Mouse (Mus musculus) left cerebral cortex, adult 2 months (tissue): Measurements from ENCODE around the gene Tmem203. TPM values are rescaled to one million over a fixed set of nuclear protein-coding genes. Genes with fewer than 3 reads are reported as not detected.
A peak's percentile ranks its signal among the peaks of the same experiment; 100 is the strongest.
"Not testable (repeated sequence)": the region's sequence is repeated elsewhere in the genome, so short reads cannot be mapped to it uniquely, and the experiment has no call there.

ENCODE experiments used
- DNase-seq, 2 experiments: peaks; one replicate each; pipeline ENCODE4 v3.0.0; 2021 to 2022; ENCODE audit warnings: low spot score in 2 of 2, mixed read lengths in 1 of 2; ENCODE audit errors: extremely low spot score in 1 of 2
- H3K27ac ChIP-seq: fragments of 200-600 bp; 2 replicates; pipeline ENCODE4 v1.8.1; 2022
- H3K4me3 ChIP-seq: fragments of 200-600 bp; 2 replicates; pipeline ENCODE4 v1.8.1; 2022
- CTCF ChIP-seq: fragments of 200-600 bp; IDR thresholded peaks from 2 replicates; pipeline ENCODE4 v1.8.1; 2022; ENCODE audit warnings: antibody characterized with exemption, mild to moderate bottlenecking, moderate library complexity
- intact Hi-C: fragments of 180-260 bp; cut with DNase I; formaldehyde crosslinking; loops from one replicate; pipeline ENCODE4 v1.15.1; 2025
- total RNA-seq, 2 experiments: library from RNA; stranded (reverse); gene quantifications; 2 replicates each; pipeline ENCODE4 v1.2.3; 2021

Gene Tmem203
- total RNA-seq, 2 experiments from 2014 or later: 35.6 to 41.6 TPM

GRCm38 (mm10) chr2:25246183-25247072, 8.8 kb upstream of the Tmem203 start, which contains the start of gene AL732309.1:
Gene AL732309.1, minus strand, starts transcription at chr2:25246863.
- DNase-seq: no peak
- TF ChIP-seq CTCF: no peak
- H3K4me3 ChIP-seq: no peak within 1 kb of the TSS
- intact Hi-C loops: no loop called here
- H3K27ac ChIP-seq: no peak within 1 kb of the TSS

DNA sequence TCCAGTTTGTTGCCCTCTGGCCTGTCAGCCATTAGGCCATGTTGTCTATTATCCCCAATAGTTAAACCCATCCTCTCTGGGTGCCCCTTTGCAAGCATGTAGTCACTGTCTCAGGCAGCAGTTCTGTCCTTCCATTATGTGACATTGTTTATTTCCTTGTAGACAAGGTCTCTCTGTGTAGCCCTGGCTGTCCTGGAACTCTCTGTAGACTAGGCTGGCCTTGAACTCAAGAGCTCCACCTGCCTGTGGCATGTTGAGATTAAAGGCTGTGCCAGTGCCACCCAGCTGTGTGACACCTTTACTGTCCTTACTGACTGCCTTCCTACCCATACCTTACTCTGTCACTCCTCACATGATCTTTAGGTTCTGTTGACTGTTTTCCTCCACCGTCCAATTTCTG, 2.9 kb upstream of the Tmem203 start:
- no peak for DNase-seq
- no peak overlapping the region for H3K4me3 ChIP-seq
- TF ChIP-seq CTCF: peak; percentile 31
- intact Hi-C loops: loop anchor here (2.0 kb wide), 1 partner anchor 24 kb away; no protein-coding TSS in a partner anchor
- H3K27ac ChIP-seq: no peak overlapping the region

GRCm38 (mm10) chr2:25256443-25257109, 1.3 kb downstream of the Tmem203 start:
- TF ChIP-seq CTCF: peak; percentile 33
- H3K4me3 ChIP-seq: peak overlapping the region; percentile 71
- DNase-seq, H3K27ac ChIP-seq, intact Hi-C loops: not testable (repeated sequence)

DNA sequence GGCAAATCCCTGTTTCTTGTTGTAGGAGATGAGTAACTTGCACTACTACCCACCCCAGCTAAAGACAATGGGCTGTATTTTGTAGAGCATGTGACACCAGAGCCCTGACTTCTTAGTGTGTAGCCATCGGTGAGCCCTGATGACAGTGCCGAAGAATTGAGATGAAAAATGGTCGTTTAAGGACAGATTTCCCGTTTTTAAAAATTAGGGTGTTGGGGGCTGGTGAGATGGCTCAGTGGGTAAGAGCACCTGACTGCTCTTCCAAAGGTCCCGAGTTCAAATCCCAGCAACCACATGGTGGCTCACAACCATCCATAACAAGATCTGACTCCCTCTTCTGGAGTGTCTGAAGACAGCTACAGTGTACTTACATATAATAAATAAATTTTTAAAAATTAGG, 2.0 kb downstream of the Tmem203 start:
- DNase-seq, H3K27ac ChIP-seq, intact Hi-C loops, H3K4me3 ChIP-seq: not testable (repeated sequence)

DNA sequence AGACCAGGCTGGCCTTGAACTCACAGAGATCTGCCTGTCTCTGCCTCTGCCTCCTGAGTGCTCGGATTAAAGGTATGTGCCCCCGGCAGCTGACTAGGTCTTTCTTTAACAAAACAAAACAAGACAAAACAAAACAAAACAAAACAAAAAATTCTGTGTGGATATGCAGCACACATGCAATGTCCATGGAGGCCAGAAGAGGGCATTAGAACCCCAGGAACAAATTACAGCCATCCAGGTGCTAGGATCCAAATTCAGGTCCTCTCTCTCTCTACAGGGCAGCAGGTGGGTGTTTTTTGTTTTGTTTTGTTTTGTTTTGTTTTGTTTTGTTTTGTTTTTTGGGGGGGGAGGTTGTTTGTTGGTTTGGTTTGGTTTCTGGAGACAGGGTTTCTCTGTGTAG, 3.6 kb downstream of the Tmem203 start:
- DNase-seq: no peak
- Histone ChIP-seq H3K4me3 (no peak overlapping the region), H3K27ac (no peak overlapping the region)
- TF ChIP-seq CTCF: peak; percentile 57
- intact Hi-C loops: no loop called here

DNA sequence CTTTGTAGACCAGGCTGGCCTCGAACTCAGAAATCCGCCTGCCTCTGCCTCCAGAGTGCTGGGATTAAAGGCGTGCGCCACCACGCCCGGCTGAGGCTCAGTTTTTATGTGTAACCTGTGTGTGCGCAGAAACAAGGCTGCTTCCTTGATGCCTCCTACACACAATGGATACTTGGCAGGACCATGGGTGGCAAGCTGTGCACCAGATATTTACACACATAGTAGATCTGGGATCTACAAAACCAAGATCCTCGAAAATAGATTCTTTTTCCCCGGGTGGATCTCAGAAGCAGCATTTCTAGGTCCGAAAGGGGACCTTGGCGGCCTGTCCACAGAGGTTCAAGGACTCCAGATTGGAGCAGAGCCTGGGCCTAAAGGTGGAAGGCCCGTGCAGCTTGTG, 6.6 kb downstream of the Tmem203 start:
- intact Hi-C loops: loop anchor here (2.0 kb wide), 2 partner anchors 33 to 69 kb away; no protein-coding TSS in a partner anchor
- Histone ChIP-seq H3K27ac (peak overlapping the region; percentile 83), H3K4me3 (peak overlapping the region; percentile 86)
- no peak for TF ChIP-seq CTCF
- no peak for DNase-seq

DNA sequence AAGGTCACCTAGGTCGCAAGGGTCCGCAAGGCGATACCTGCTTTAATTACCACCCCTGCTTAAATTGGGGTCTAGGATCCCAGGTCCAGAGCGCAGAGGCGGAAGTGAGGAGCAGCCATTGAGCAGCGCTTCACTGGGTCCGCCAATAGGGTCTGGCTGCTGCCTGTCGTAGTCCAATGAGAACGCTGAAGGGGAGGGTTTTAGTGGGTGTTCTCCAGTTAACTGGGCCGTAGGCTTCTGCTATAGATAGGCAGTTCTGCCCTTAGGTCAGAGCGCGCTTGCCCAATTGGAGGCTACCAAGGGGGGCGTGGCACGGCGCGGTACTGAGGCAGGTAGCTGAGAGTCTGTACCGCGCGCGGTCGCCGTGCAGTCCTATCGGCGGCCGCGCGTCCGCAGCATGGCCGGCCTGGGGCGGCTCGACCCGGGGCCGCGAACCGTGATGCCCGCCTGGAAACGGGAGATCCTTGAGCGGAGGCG, 7.1 kb downstream of the Tmem203 start, which contains the start of gene Tprn:
TSS of gene Tprn (plus strand) at position 328 of the 477 bp plus-strand sequence.
- intact Hi-C loops: loop anchor here (2.0 kb wide), 2 partner anchors 34 to 70 kb away; no protein-coding TSS in a partner anchor
- Histone ChIP-seq H3K27ac (peak within 1 kb of the TSS; percentile 83), H3K4me3 (peak within 1 kb of the TSS; percentile 86)
- DNase-seq: peak; percentile 88 to 92
- TF ChIP-seq CTCF: no peak; the same call in none of the 2 replicates

GRCm38 (mm10) chr2:25262795-25263622, 7.8 kb downstream of the Tmem203 start:
- DNase-seq: peak in 1 of 2 experiments; percentile 32
- no peak; the same call in 1 of the 2 replicates for TF ChIP-seq CTCF
- H3K27ac ChIP-seq: peak overlapping the region; percentile 77
- intact Hi-C loops: loop anchor here (2.0 kb wide), 2 partner anchors 34 to 70 kb away; no protein-coding TSS in a partner anchor
- H3K4me3 ChIP-seq: peak overlapping the region; percentile 86

GRCm38 (mm10) chr2:25263623-25264285, 8.5 kb downstream of the Tmem203 start:
- TF ChIP-seq CTCF: no peak
- H3K4me3 ChIP-seq: peak overlapping the region; percentile 86
- intact Hi-C loops: loop anchor here (2.0 kb wide), 2 partner anchors 35 to 71 kb away; no protein-coding TSS in a partner anchor
- H3K27ac ChIP-seq: peak overlapping the region; percentile 85
- DNase-seq: no peak

DNA sequence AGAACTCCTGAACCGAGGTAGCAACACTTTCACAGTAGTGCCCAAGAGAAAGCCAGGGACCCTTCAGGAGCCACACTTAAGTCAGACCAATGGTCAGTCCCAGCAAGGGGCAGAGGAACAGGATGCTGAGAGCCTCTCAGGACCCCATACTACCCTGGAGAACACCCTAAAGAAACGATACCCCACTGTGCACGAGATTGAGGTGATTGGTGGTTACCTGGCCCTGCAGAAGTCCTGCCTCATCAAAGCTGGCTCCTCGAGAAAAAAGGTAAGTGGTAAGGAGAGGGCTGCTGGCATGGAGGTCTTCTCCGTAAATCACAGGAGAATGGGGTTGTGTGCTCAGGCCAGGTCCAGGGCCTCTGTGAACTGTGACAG, 9.0 kb downstream of the Tmem203 start:
- intact Hi-C loops: no loop called here
- H3K4me3 ChIP-seq: peak overlapping the region; percentile 86
- no peak for TF ChIP-seq CTCF
- no peak for DNase-seq
- H3K27ac ChIP-seq: peak overlapping the region; percentile 85

GRCm38 (mm10) chr2:25264851-25265250, 9.6 kb downstream of the Tmem203 start:
- DNase-seq: peak in 1 of 2 experiments; percentile 11
- no peak for TF ChIP-seq CTCF
- Histone ChIP-seq H3K27ac (peak overlapping the region; percentile 85), H3K4me3 (peak overlapping the region; percentile 86)
- intact Hi-C loops: no loop called here
